Mouse (Mus musculus): ENCODE results near the gene Vav2. TPM values are rescaled to one million over a fixed set of nuclear protein-coding genes. Genes with fewer than 3 reads are reported as not detected.

Gene Vav2
- total RNA-seq, 2 experiments from 2014 or later, result 10.2 to 10.5 TPM

DNA sequence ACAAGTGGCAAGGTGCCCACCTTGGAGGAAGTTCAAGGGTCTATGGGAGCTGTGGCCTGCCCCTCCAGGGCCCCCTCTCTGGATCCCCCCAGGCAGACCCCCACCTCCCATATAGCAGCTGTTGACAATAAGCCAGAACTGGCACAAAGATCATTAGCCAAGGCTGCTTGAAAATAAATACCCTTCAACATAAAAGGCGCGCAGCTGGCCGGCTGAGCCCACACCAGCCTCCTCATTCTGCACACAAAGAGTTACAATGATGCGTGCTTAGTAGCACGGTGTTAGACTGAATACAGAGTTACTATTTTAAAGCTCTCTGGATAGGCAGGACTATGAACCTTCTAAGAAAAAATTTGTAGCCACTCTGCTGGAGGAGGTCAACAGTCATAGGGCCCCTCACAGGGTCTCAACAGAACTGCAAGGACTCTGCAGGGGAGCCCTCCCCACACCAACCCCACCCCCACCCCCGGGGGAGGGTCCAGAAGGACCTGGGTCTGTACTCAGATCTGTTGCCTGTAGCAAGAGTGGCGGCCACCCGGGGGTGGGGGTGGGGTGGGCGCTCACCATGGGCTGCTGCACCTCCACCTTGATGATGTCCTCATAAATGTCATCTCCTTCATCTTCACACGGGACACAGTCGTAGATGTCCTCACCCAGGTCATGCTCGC, 125.3 kb downstream of the Vav2 start:
- TF ChIP-seq CTCF (IDR thresholded peaks at IDR 0.05), result no peak
- Histone ChIP-seq H3K27ac (no peak overlapping the region), H3K4me3 (no peak overlapping the region)
- no peak for DNase-seq (ENCODE audit: extremely low spot score in 1 of 2, low spot score in 2 of 2)
- intact Hi-C loops (cut with DNase I), result no loop called here

DNA sequence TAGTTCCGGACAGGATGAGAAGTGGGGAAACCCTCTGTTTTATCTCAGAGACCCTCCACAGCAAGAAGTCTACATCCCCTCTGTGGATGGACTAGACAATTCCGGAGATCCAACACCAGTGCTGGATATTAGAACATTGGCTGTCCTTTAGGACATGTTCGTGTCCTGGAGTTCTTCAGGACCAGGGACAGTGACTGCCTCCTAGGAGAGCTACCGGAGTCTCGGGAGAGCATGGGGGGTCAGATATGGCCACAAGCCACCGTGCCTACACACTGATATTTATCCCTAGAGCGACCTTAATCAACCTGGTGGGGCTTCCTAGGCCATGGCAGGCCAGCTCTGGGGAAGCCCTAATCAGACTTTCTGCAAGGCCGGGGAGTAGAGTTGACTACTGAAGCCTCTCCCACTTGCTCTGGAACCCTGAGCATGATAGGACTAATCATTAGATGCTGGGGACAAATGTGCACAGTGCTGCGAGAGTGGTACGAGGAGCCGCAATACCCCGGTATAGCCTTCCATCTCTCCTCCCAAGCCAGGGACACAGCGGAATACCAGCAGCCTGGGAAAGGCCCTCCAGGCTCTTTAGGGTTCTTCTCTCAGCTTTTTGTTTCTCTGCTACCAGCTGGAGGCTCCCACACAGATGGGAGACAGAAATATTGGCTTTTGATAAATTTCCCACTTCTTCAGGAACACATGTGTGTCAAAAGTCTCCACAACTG, 125.9 kb downstream of the Vav2 start:
- no peak overlapping the region for H3K27ac ChIP-seq
- intact Hi-C loops (cut with DNase I), result no loop called here
- H3K4me3 ChIP-seq, result no peak overlapping the region
- DNase-seq (ENCODE audit: extremely low spot score in 1 of 2, low spot score in 2 of 2), result no peak
- no peak for TF ChIP-seq CTCF (IDR thresholded peaks at IDR 0.05)

DNA sequence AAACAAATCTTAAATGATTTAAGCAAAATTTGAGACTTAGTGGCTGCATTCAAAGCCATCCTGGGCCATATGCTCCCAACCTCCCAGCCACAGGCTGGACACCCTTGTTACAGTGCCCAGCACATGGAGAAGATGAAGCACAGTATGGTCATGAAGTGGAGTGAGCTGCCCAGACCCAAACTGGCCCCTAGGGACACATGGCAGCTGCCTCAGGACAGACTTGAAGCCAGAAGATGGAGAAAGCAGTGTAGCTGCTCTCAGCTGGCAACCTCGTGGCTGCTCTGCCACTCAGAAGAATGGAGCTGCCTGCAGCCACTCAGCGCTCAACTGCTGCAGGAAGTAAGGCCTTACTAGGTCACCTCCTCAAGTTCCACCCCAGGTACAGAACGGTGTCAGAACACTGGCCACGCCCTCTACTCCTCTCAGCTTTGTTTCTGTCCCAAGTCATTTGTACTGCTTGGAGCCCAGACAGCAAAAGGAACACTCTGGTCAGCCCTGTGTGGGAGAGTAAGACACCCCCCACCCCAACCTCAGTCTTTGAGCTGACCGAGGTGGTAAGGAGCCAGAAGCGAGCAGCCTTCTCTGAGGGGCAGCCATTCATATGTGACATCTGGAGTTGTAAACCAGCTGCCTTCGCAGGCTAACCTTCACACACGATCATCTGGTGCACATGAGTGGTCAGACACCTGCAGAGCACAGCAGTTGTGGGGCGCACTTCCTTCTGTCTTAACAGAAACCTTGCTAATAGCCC, 130.0 kb downstream of the Vav2 start:
- DNase-seq (ENCODE audit: extremely low spot score in 1 of 2, low spot score in 2 of 2), result no peak
- no peak for TF ChIP-seq CTCF (IDR thresholded peaks at IDR 0.05)
- intact Hi-C loops (cut with DNase I), result no loop called here
- no peak overlapping the region for H3K4me3 ChIP-seq
- H3K27ac ChIP-seq, result no peak overlapping the region

DNA sequence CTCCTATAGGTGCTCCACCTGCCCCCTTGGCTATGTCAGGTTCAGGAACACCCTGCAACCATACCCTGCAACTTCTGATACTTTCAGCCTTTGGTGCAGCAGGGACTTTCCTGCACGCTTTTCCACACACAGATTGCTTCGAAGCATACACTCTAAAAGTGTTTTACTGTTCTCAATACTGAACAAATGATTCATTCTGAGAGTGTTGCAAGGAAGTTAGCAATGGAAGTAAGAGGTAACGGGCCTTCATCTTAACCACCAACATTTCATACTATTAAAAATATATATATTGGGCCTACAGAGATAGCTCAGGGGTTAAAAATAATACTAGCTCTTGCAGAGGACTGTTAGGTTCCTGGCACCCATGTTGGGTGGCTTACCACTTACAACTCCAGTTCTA, 132.1 kb downstream of the Vav2 start:
- H3K4me3 ChIP-seq, result no peak overlapping the region
- H3K27ac ChIP-seq, result no peak overlapping the region
- TF ChIP-seq CTCF (IDR thresholded peaks at IDR 0.05), result no peak
- DNase-seq (ENCODE audit: extremely low spot score in 1 of 2, low spot score in 2 of 2), result no peak
- intact Hi-C loops (cut with DNase I), result no loop called here

DNA sequence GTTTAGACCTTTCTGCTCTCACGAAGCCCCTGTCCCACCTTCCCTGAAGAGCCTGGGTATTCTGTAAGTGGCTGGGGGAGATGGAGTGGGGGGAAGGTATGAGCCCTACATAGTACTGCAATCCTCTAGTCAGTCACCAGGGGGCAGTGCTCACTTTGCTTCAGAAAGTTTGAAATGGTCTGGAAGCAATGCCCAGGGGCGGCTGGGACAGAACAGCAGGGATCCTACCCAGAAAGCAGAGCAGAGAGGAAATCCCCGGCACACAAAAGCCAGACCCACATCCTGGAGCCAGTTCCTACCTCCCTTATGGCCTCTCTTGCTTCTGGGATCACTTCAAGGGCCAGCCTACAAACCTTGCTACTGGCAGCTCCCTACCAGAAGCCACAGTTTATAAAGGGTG, 137.8 kb downstream of the Vav2 start:
- intact Hi-C loops (cut with DNase I), result loop anchor here (1.0 to 2.0 kb wide), 2 partner anchors 139 to 476 kb away; no protein-coding TSS in a partner anchor
- peak; percentile 78 to 81 for DNase-seq (ENCODE audit: extremely low spot score in 1 of 2, low spot score in 2 of 2)
- peak; percentile 95 for TF ChIP-seq CTCF (IDR thresholded peaks at IDR 0.05)
- Histone ChIP-seq H3K4me3 (no peak overlapping the region), H3K27ac (no peak overlapping the region)

DNA sequence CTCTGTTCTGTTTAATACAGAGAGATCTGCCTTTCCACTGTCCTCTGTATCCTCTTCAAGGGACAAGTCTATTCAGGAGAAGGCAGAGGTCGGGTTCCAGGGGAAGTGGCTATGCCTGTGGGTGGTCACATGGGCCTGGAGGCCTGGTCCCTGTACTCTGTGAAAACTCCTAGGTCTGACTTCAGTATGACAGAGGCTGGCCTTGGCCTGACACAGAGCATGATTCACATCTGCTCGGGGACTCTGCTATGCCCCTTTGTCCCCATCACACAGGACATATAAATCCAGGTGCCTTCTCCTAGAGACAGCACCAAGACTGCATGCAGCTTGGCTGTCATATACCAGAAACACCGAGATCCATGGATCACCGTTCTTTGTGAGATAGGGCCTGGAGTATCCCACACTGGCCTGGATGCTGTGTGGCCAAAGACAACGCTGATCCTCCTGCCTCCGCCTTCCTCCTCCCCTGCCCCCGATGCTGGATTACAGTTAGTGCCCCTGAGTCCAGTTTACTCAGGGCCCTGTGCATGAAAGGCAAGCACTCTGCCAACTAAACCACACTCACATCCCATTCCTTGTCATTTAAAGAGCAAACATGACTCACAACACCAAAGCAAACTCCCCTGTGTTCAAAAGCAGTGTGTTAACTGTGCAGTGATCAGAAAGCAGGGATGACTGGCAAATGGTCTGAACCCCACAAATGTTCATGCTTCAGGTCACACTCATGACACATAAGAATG, 139.7 kb downstream of the Vav2 start:
- intact Hi-C loops (cut with DNase I), result no loop called here

DNA sequence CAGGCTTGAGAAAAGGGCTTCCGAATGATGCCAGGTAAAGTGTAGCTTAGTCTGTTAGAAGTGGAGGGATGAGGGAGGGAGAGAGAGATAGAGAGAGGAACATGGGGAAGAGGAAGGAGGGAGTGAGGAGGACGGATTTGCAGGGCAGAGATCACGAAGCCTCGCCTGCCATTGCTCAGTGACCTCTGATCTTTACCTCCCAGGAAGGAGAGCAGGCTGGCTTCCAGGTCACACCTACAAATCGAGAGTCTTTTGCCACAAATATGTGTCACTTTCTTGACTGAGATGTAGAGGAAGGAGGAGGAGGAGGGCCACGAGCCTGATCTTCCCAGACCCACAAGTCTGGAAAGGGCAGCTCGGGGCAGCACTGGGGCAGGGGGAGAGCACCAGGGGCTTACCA, 142.4 kb downstream of the Vav2 start:
- intact Hi-C loops (cut with DNase I), result loop anchor here (5.0 kb wide), 2 partner anchors 223 to 463 kb away; partner anchors contain the start of gene Brd3
- no peak for DNase-seq (ENCODE audit: extremely low spot score in 1 of 2, low spot score in 2 of 2)
- no peak overlapping the region for H3K4me3 ChIP-seq
- no peak for TF ChIP-seq CTCF (IDR thresholded peaks at IDR 0.05)
- H3K27ac ChIP-seq, result no peak overlapping the region

More for the DNA sequence above, 139.7 kb downstream of the Vav2 start:
- TF ChIP-seq CTCF (IDR thresholded peaks at IDR 0.05), result no peak
- Histone ChIP-seq H3K27ac (no peak overlapping the region), H3K4me3 (no peak overlapping the region)
- no peak for DNase-seq (ENCODE audit: extremely low spot score in 1 of 2, low spot score in 2 of 2)

DNA sequence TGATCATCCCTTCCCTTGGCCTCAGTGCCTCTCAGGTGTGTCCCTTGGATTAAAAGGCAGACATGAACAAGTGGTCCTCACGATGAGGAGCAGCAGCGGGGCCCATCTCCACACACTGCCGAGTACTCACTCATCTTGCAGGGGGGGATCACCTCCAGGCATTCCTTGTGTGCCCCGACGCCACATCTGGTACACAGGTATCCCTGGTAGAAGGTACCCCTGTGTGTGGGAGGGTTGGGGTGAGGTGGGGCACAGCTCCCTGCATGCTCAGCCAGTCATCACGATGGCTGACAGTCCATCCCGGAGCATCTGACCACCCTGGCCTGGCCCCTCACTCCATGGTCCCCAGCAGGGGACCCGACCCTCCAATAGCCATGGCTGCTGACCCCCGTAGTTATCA, 145.1 kb downstream of the Vav2 start:
- DNase-seq (ENCODE audit: extremely low spot score in 1 of 2, low spot score in 2 of 2), result no peak
- Histone ChIP-seq H3K4me3 (no peak overlapping the region), H3K27ac (no peak overlapping the region)
- TF ChIP-seq CTCF (IDR thresholded peaks at IDR 0.05), result no peak
- intact Hi-C loops (cut with DNase I), result loop anchor here (2.0 to 5.0 kb wide), 3 partner anchors 147 to 466 kb away; partner anchors contain the start of gene Brd3

DNA sequence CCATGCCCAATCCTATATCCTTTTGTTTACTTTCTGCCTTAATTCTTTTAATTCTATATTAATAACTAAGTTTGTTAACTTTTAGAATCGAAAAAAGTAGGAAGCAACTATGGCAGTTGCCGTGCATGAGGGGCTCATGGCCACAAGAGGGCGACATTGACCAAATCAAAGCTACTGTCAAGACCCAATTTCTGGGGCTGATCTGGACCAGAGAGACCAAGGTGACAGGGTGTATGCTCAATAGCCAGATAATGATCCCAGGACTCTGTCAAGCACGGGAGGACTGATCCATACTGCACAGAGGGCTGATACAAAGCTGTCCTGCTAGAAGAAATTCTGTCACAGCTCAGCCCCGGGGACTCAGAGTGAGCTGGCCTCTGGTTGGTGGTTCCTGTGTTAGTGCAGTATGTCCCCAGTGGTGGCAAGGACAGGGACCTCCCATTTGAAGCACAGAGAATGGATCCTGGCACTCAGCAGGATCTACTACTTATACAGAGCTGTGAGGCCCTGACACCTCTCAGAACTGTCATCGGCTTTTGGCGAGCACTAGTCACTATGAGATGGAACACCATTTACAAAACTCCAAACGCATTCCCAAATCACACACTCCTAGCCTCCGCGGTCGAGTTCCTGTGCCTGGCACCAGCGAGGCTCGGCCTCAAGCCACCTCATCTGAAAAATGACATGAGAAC, 145.8 kb downstream of the Vav2 start:
- TF ChIP-seq CTCF (IDR thresholded peaks at IDR 0.05), result peak; percentile 96
- Histone ChIP-seq H3K4me3 (no peak overlapping the region), H3K27ac (no peak overlapping the region)
- intact Hi-C loops (cut with DNase I), result loop anchor here (2.0 to 5.0 kb wide), 3 partner anchors 148 to 466 kb away; partner anchors contain the start of gene Brd3
- peak; percentile 52 to 75 for DNase-seq (ENCODE audit: extremely low spot score in 1 of 2, low spot score in 2 of 2)

DNA sequence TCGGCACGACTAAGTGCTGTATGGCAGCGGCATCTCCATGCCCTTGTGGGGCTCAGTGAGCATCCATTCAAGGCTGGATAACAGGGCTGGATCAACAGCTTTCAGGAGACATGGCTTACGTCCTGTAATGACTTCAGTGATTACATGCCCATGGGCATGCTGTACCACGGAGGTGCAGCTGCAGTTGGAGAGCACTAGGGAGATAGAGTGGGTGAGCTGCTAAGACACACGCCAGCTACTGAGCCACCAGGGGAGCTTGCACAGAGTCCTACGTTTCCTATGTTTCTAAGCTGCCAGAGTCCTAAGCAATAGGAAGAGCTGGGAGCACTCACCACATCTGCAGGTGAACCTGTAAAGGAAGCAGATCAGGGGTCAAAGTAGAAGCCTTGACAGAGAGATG, 148.0 kb downstream of the Vav2 start:
- intact Hi-C loops (cut with DNase I), result no loop called here
- DNase-seq (ENCODE audit: extremely low spot score in 1 of 2, low spot score in 2 of 2), result no peak

DNA sequence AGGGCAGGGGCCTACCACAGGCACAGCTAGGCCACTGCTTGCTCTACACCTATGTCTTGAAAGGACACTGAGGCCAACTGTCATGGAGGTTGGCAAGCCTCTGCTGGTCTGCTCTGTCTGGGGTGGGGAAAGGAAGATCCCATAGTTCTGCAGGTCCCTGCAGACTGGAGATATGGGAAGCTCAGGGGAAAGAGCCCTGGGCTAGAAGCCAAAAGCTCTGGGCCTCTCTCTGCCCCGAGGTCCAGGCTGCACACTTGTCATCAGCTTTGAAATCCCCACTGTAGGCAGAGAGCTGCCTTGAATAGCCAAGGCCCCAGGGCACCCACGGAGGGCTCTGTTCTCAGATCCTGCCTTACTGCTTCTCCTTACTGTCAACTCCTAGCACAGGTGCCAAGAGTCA, 158.5 kb downstream of the Vav2 start:
- no peak for DNase-seq (ENCODE audit: extremely low spot score in 1 of 2, low spot score in 2 of 2)
- intact Hi-C loops (cut with DNase I), result no loop called here
- no peak for TF ChIP-seq CTCF (IDR thresholded peaks at IDR 0.05)

More for the DNA sequence above, 148.0 kb downstream of the Vav2 start:
- no peak overlapping the region for H3K27ac ChIP-seq
- peak; percentile 4; the same call in 1 of the 2 replicates for TF ChIP-seq CTCF (IDR thresholded peaks at IDR 0.05)
- H3K4me3 ChIP-seq, result no peak overlapping the region

More for the DNA sequence above, 158.5 kb downstream of the Vav2 start:
- Histone ChIP-seq H3K4me3 (no peak overlapping the region), H3K27ac (no peak overlapping the region)

All from left cerebral cortex, adult 2 months (tissue).